Mouse (Mus musculus): ENCODE data around the gene Vmn1r54. TPM values are rescaled to one million over a fixed set of nuclear protein-coding genes. Genes with fewer than 3 reads are reported as not detected.
A peak's percentile ranks its signal among the peaks of the same experiment; 100 is the strongest.

Gene Vmn1r54
- polyA plus RNA-seq, 1 experiment: not detected

DNA sequence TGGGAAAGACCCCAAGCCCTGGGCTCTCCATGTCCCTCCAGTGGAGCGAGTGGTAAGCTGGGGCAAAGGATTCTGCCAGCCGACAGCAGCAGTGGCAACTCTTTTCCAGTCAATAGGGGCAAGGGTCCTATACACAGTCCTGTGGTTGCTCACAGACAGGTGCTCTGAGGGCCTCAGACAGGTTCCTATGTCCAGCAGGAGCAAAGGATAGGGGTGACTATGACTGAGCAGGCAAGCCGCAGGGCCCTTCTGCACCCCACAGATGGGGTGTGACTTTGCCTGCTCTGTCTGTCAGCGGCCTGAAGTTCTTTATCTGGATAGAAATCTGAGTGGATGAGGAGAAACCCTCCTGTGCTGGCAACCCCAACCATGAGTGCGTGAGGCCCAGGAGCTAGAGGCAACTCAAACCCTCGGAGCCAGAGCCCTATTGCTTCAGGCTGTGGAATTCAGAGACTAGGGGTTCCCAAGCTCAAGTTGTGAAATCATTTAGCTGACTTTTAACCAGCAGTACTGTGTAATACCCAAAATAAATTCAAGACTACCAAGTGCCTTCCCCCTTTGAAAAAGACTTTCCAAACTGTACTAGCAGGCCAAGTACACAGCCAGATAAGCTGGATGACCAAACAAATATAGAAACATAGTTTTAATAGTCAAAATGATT is 60.3 kb downstream of the Vmn1r54 start:
- Histone ChIP-seq H3K4me3 (replicated peaks; ENCODE audit: insufficient read depth, low read depth, low read length) (no peak overlapping the region), H3K4me1 (ENCODE audit: control insufficient read depth, insufficient read depth, low read length) (no peaks in the 10 kb centered on the region), H3K27me3 (ENCODE audit: control insufficient read depth, insufficient read depth, low read length) (no peaks in the 10 kb centered on the region), H3K27ac (ENCODE audit: insufficient read depth, low read length) (no peak overlapping the region)
- TF ChIP-seq POLR2A (IDR thresholded peaks at IDR 0.05; ENCODE audit: borderline replicate concordance, insufficient read depth, low read length) (no peak), CTCF (IDR thresholded peaks at IDR 0.05; ENCODE audit: borderline replicate concordance, insufficient read depth, low read depth, low read length) (no peak)
- WGBS: 82% methylated on average over 6 of the region's 6 CpGs
- DNase-seq: no peak

GRCm38 (mm10) chr6:90308839-90309778 is 63.0 kb downstream of the Vmn1r54 start:
- no peaks in the 10 kb centered on the region for H3K4me1 ChIP-seq (ENCODE audit: control insufficient read depth, insufficient read depth, low read length)
- TF ChIP-seq CTCF (IDR thresholded peaks at IDR 0.05; ENCODE audit: borderline replicate concordance, insufficient read depth, low read depth, low read length) (no peak), POLR2A (IDR thresholded peaks at IDR 0.05; ENCODE audit: borderline replicate concordance, insufficient read depth, low read length) (no peak)
- no peak overlapping the region for H3K4me3 ChIP-seq (replicated peaks; ENCODE audit: insufficient read depth, low read depth, low read length)
- no peak overlapping the region for H3K27ac ChIP-seq (ENCODE audit: insufficient read depth, low read length)
- WGBS: 92% methylated on average over 87 of the region's 87 CpGs
- H3K27me3 ChIP-seq (ENCODE audit: control insufficient read depth, insufficient read depth, low read length): no peaks in the 10 kb centered on the region
- no peak for DNase-seq

DNA sequence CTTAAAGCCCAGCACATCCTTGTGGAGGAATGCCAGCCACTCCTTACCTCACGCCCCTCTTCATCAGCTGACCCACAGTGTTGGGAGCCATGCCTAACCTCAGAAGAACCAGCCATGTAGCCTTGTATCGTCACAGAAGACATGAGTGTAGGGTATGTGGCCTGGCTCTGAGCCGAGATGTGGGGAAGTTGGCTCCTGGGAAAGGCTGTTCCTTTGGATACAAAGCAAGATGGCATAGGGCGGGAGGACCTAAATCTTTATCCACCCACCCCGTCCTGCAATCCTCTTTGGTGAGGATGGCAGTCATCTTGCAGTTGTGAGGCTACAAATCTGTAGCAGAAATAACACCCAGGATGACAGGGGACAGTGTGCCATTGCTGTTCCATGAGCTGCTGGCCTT is 69.9 kb downstream of the Vmn1r54 start:
- Histone ChIP-seq H3K27ac (ENCODE audit: insufficient read depth, low read length) (no peak overlapping the region), H3K4me3 (replicated peaks; ENCODE audit: insufficient read depth, low read depth, low read length) (no peak overlapping the region), H3K27me3 (ENCODE audit: control insufficient read depth, insufficient read depth, low read length) (no peaks in the 10 kb centered on the region), H3K4me1 (ENCODE audit: control insufficient read depth, insufficient read depth, low read length) (no peaks in the 10 kb centered on the region)
- no peak for DNase-seq
- WGBS: 70% methylated on average over 5 of the region's 5 CpGs
- TF ChIP-seq CTCF (IDR thresholded peaks at IDR 0.05; ENCODE audit: borderline replicate concordance, insufficient read depth, low read depth, low read length): no peak
- no peak for TF ChIP-seq POLR2A (IDR thresholded peaks at IDR 0.05; ENCODE audit: borderline replicate concordance, insufficient read depth, low read length)

- peak in 1 of 2 experiments; percentile 0 for DNase-seq
- no peak overlapping the region for H3K27ac ChIP-seq (ENCODE audit: insufficient read depth, low read length)
- no peak for TF ChIP-seq POLR2A (IDR thresholded peaks at IDR 0.05; ENCODE audit: borderline replicate concordance, insufficient read depth, low read length)
- no peak for TF ChIP-seq CTCF (IDR thresholded peaks at IDR 0.05; ENCODE audit: borderline replicate concordance, insufficient read depth, low read depth, low read length)
- H3K4me3 ChIP-seq (replicated peaks; ENCODE audit: insufficient read depth, low read depth, low read length): no peak overlapping the region
- no peaks in the 10 kb centered on the region for H3K4me1 ChIP-seq (ENCODE audit: control insufficient read depth, insufficient read depth, low read length)
- 63% methylated on average over 2 of the region's 2 CpGs for WGBS
- no peaks in the 10 kb centered on the region for H3K27me3 ChIP-seq (ENCODE audit: control insufficient read depth, insufficient read depth, low read length)
Measured at GRCm38 (mm10) chr6:90317510-90318258, 71.6 kb downstream of the Vmn1r54 start.

DNA sequence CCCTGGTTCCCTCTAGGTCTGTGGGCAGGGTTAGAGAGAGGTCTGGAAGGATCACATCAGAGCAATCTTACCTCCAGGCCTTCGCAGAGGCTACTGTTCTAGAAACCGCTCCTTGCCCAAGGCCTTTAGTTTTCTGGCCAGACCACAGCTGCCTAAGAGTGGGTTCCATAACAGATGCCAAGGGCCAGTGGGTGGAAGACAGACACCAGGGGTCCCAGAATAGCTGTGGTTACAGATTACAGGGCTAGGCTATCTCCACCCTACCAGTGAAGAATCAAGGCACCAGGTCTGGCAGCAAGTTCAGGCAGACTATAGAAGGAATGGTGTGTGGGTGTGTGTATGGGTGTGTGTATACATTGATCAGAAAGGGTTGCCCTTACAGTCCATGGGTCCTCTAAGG is 72.9 kb downstream of the Vmn1r54 start:
- Histone ChIP-seq H3K27me3 (ENCODE audit: control insufficient read depth, insufficient read depth, low read length) (no peaks in the 10 kb centered on the region), H3K4me3 (replicated peaks; ENCODE audit: insufficient read depth, low read depth, low read length) (no peak overlapping the region), H3K4me1 (ENCODE audit: control insufficient read depth, insufficient read depth, low read length) (no peaks in the 10 kb centered on the region), H3K27ac (ENCODE audit: insufficient read depth, low read length) (no peak overlapping the region)
- no peak for DNase-seq
- WGBS: 90% methylated on average over 2 of the region's 2 CpGs
- no peak for TF ChIP-seq CTCF (IDR thresholded peaks at IDR 0.05; ENCODE audit: borderline replicate concordance, insufficient read depth, low read depth, low read length)
- no peak for TF ChIP-seq POLR2A (IDR thresholded peaks at IDR 0.05; ENCODE audit: borderline replicate concordance, insufficient read depth, low read length)

DNA sequence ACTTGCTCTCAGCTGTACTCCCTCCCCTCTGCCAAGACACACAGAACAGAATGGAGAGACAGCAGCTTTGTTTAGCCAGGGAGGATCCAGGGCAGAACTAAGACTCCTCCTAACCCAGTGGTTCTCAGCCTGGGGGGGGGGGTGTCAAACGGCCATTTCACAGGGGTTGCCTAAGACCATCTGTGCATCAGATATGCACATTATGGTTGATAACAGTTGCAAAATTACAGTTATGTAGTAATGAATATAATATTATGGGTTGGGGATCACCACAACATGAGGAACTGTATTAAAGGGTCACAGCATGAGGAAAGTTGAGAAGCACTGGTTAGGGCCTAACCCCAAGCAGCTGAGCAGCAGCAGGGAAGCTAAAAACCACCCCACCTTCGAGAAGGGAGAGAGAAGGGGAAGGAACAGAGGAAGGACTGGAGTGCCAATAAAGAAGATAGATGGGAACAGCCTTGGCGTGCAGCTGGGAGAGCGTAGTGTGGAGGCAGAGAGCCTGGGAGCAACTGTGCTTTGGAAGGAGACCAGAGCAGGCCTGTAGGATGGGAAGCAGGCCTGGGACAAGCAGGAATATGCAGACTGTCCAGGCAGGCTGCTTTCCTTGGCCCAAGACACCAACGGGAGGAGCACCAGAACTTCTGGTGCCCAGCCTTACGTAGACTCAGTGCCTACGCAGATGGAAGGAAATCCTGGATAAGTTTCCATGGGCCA is 73.5 kb downstream of the Vmn1r54 start:
- Histone ChIP-seq H3K27me3 (ENCODE audit: control insufficient read depth, insufficient read depth, low read length) (no peaks in the 10 kb centered on the region), H3K4me1 (ENCODE audit: control insufficient read depth, insufficient read depth, low read length) (no peaks in the 10 kb centered on the region), H3K27ac (ENCODE audit: insufficient read depth, low read length) (no peak overlapping the region), H3K4me3 (replicated peaks; ENCODE audit: insufficient read depth, low read depth, low read length) (no peak overlapping the region)
- TF ChIP-seq CTCF (IDR thresholded peaks at IDR 0.05; ENCODE audit: borderline replicate concordance, insufficient read depth, low read depth, low read length): no peak
- no peak for TF ChIP-seq POLR2A (IDR thresholded peaks at IDR 0.05; ENCODE audit: borderline replicate concordance, insufficient read depth, low read length)
- 36% methylated on average over 7 of the region's 7 CpGs for WGBS
- DNase-seq: no peak

- Histone ChIP-seq H3K4me1 (ENCODE audit: control insufficient read depth, insufficient read depth, low read length) (no peaks in the 10 kb centered on the region), H3K4me3 (replicated peaks; ENCODE audit: insufficient read depth, low read depth, low read length) (no peak overlapping the region), H3K27me3 (ENCODE audit: control insufficient read depth, insufficient read depth, low read length) (no peaks in the 10 kb centered on the region), H3K27ac (ENCODE audit: insufficient read depth, low read length) (no peak overlapping the region)
- 83% methylated on average over 5 of the region's 5 CpGs for WGBS
- no peak for DNase-seq
- no peak for TF ChIP-seq CTCF (IDR thresholded peaks at IDR 0.05; ENCODE audit: borderline replicate concordance, insufficient read depth, low read depth, low read length)
- TF ChIP-seq POLR2A (IDR thresholded peaks at IDR 0.05; ENCODE audit: borderline replicate concordance, insufficient read depth, low read length): no peak
Measured at GRCm38 (mm10) chr6:90320429-90320828, 74.3 kb downstream of the Vmn1r54 start.

Other genes starting within 250 kb of the Vmn1r54 start
- gene Vmn1r47, start 230.2 kb upstream of the Vmn1r54 start, polyA plus RNA-seq (2012; rRNA removed): not detected in 2 replicates
- gene Vmn1r48, start 209.5 kb upstream of the Vmn1r54 start, polyA plus RNA-seq (2012; rRNA removed): not detected in 2 replicates
- gene Vmn1r49, start 167.8 kb upstream of the Vmn1r54 start, polyA plus RNA-seq (2012; rRNA removed): not detected in 2 replicates
- not detected in 2 replicates for gene Vmn1r50, start 144.9 kb upstream of the Vmn1r54 start, polyA plus RNA-seq (2012; rRNA removed)
- not detected in 2 replicates for gene Vmn1r51, start 123.7 kb upstream of the Vmn1r54 start, polyA plus RNA-seq (2012; rRNA removed)
- gene Vmn1r52, start 71.5 kb upstream of the Vmn1r54 start, polyA plus RNA-seq (2012; rRNA removed): not detected in 2 replicates
- not detected in 2 replicates for gene V1ra8, start 43.5 kb upstream of the Vmn1r54 start, polyA plus RNA-seq (2012; rRNA removed)
- not detected in 2 replicates for gene Vmn1r53, start 21.9 kb upstream of the Vmn1r54 start, polyA plus RNA-seq (2012; rRNA removed)
- not detected in 2 replicates for gene BC048671, start 54.9 kb downstream of the Vmn1r54 start, polyA plus RNA-seq (2012; rRNA removed)
- gene Chst13, start 78.9 kb downstream of the Vmn1r54 start, polyA plus RNA-seq (2012; rRNA removed): not detected in 2 replicates
- not detected in 2 replicates for gene Uroc1, start 87.0 kb downstream of the Vmn1r54 start, polyA plus RNA-seq (2012; rRNA removed)
- 20.3 and 21.5 TPM in 2 replicates for gene Zxdc, start 123.2 kb downstream of the Vmn1r54 start, polyA plus RNA-seq (2012; rRNA removed)
- 5.3 and 5.5 TPM in 2 replicates for gene Cfap100, start 182.5 kb downstream of the Vmn1r54 start, polyA plus RNA-seq (2012; rRNA removed)
- 26.1 and 28.4 TPM in 2 replicates for gene Klf15, start 216.3 kb downstream of the Vmn1r54 start, polyA plus RNA-seq (2012; rRNA removed)
- 50.1 and 56.3 TPM in 2 replicates for gene Aldh1l1, start 240.1 kb downstream of the Vmn1r54 start, polyA plus RNA-seq (2012; rRNA removed)

All from cerebellum, adult 2 months (tissue).